Mouse (Mus musculus) C2C12 (cell line): ENCODE measurements around the gene Teddm1a.

ENCODE experiments used
- CEBPB ChIP-seq: IDR thresholded peaks from one replicate; pipeline ENCODE4 v1.6.1; 2011; ENCODE audit warnings: low read depth, mild to moderate bottlenecking, control low read depth, moderate library complexity
- CTCF ChIP-seq: IDR thresholded peaks from one replicate; pipeline ENCODE4 v1.5.1; 2011; ENCODE audit not compliant: control insufficient read depth, insufficient read depth, insufficient read length
- FOSL1 ChIP-seq: IDR thresholded peaks from one replicate; pipeline ENCODE4 v1.8.0; 2011; ENCODE audit warnings: mild to moderate bottlenecking, low read length; ENCODE audit not compliant: poor library complexity, insufficient read depth, severe bottlenecking
- MAX ChIP-seq: IDR thresholded peaks from one replicate; pipeline ENCODE4 v1.6.1; 2011; ENCODE audit warnings: mild to moderate bottlenecking, control low read depth
- MYOG ChIP-seq: IDR thresholded peaks from one replicate; pipeline ENCODE4 v1.6.1; 2011; ENCODE audit not compliant: control insufficient read depth, insufficient read length; ENCODE audit errors: extremely low read depth
- USF1 ChIP-seq: IDR thresholded peaks from one replicate; pipeline ENCODE4 v1.6.1; 2011; ENCODE audit warnings: low read depth, mild to moderate bottlenecking, control low read depth, moderate library complexity

GRCm38 (mm10) chr1:153893746-153894145 is 2.2 kb downstream of the Teddm1a start:
- TF ChIP-seq CTCF (no peak), CEBPB (no peak), MAX (no peak), USF1 (no peak), MYOG (no peak), FOSL1 (no peak)
